Mouse (Mus musculus): ENCODE measurements around the gene Armh1. TPM values are rescaled to one million over a fixed set of nuclear protein-coding genes. Genes with fewer than 3 reads are reported as not detected.

Armh1 gene
- 0.40 and 0.42 TPM in 2 replicates for polyA plus RNA-seq (2021; fragmentation: Nextera tagmentation)
- long read RNA-seq, experiment 1, partial matches to known transcripts, result 0 of 2 reads
- long read RNA-seq, experiment 1, other reads (novel, unspliced or antisense), result 0 of 2 reads
- long read RNA-seq, experiment 2, partial matches to known transcripts, result 0 of 2 reads
- long read RNA-seq, experiment 2, other reads (novel, unspliced or antisense), result 2 of 2 reads

DNA sequence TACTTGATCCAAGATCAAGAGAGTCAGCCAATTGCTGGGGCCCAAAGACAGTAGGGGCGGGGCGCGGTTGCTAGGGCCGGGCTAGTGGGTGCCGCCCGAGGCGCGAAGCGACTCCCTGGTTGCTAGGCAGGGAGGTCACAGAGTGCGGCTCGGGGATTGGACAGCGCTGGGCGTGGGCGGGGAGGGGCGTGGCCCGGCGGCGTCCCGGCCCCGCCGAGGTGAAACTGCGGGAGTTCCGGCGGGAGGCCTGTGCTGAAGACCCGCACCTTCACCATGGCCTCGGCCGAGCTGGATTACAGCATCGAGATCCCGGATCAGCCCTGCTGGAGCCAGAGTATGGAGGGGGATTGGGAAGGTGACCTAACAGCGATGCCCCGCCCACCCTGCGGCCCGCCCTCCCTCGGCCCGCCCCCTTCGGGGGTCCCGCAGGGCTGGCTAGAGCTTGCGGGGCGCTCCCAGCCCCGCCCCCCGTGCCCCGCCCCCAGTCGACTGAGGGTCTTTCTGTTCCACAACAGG is at the start of gene Armh1, which contains the start of gene Tmem53:
TSS of gene Armh1 (minus strand) at position 325 of the 516 bp plus-strand sequence.
TSS of gene Tmem53 (plus strand) at position 151 of the 516 bp plus-strand sequence.

GRCm38 (mm10) chr4:117181863-117182758 is 69.8 kb downstream of the Armh1 start, which contains the start of gene Kif2c:
TSS of gene Kif2c (minus strand) at chr4:117182639.

Other genes starting within 250 kb of the Armh1 start
- 20.0 and 23.7 TPM in 2 replicates for gene Eif2b3, start 232.7 kb downstream of the Armh1 start, polyA plus RNA-seq (2021; fragmentation: Nextera tagmentation)
- gene Ptch2, start 156.1 kb downstream of the Armh1 start, polyA plus RNA-seq (2021; fragmentation: Nextera tagmentation), result 0.11 and 0.15 TPM in 2 replicates
- 7.6 and 10.6 TPM in 2 replicates for gene Btbd19, start 126.4 kb downstream of the Armh1 start, polyA plus RNA-seq (2021; fragmentation: Nextera tagmentation)
- 0.61 and 1.8 TPM in 2 replicates for gene Tctex1d4, start 125.3 kb downstream of the Armh1 start, polyA plus RNA-seq (2021; fragmentation: Nextera tagmentation)
- 3.1 and 11.0 TPM in 2 replicates for gene Plk3, start 118.2 kb downstream of the Armh1 start, polyA plus RNA-seq (2021; fragmentation: Nextera tagmentation)
- gene Rps8, start 95.9 kb downstream of the Armh1 start, polyA plus RNA-seq (2021; fragmentation: Nextera tagmentation), result 1,015 and 1,443 TPM in 2 replicates
- 0.09 and 0.22 TPM in 2 replicates for gene Kif2c, start 69.5 kb downstream of the Armh1 start, polyA plus RNA-seq (2021; fragmentation: Nextera tagmentation)
- 11.1 and 12.3 TPM in 2 replicates for gene Tmem53, start 174 bp downstream of the Armh1 start, polyA plus RNA-seq (2021; fragmentation: Nextera tagmentation)
- 38.1 and 69.9 TPM in 2 replicates for gene Rnf220, start 244.9 kb upstream of the Armh1 start, polyA plus RNA-seq (2021; fragmentation: Nextera tagmentation)